Mouse (Mus musculus) left cerebral cortex, postnatal 10 days (tissue): Measurements from ENCODE around the gene Vmn1r219. TPM values are rescaled to one million over a fixed set of nuclear protein-coding genes. Genes with fewer than 3 reads are reported as not detected.
"Not testable (repeated sequence)": the region's sequence is repeated elsewhere in the genome, so short reads cannot be mapped to it uniquely, and the experiment has no call there.

Source experiments
- DNase-seq, 2 experiments: peaks; one replicate each; pipeline ENCODE4 v3.0.0; 2021 to 2022; ENCODE audit warnings: low spot score in 2 of 2, mixed read lengths in 1 of 2; ENCODE audit errors: extremely low spot score in 1 of 2
- intact Hi-C: fragments of 180-260 bp; cut with DNase I; formaldehyde crosslinking; loops from one replicate; pipeline ENCODE4 v1.15.1; 2025
- total RNA-seq, 2 experiments: library from RNA; stranded (reverse); gene quantifications; 2 replicates each; pipeline ENCODE4 v1.2.3; 2021

The Vmn1r219 gene
- not detected for total RNA-seq

GRCm38 (mm10) chr13:23159012-23159411 lies at the start of gene Vmn1r219:
Gene Vmn1r219 (plus strand): TSS chr13:23159312.
- intact Hi-C loops: no loop called here

DNA sequence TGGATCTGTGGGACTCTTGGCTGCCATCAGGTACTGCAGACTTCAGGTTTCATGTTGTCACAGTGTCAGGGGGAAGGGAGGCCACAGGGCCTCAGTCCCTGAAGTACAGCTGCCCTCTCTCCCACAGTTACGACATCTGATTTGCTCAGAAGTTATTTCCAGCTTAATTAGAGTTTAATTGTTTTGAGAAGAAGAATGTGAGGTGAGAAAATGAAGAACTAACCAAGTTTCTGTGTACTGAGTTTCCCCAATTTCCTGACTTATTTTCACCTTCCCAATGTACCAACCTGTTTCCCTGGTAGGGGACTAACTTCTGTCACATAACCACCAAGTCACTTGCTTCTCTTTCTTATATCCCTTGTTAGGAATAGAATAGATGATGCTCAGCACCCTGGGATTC lies 41.0 kb upstream of the Vmn1r219 start, which contains the start of gene Vmn1r217:
Gene Vmn1r217 (minus strand): TSS at position 101 of the 400 bp plus-strand sequence.
- intact Hi-C loops, DNase-seq: not testable (repeated sequence)

More at GRCm38 (mm10) chr13:23159012-23159411, at the start of gene Vmn1r219:
- DNase-seq: no peak

DNA sequence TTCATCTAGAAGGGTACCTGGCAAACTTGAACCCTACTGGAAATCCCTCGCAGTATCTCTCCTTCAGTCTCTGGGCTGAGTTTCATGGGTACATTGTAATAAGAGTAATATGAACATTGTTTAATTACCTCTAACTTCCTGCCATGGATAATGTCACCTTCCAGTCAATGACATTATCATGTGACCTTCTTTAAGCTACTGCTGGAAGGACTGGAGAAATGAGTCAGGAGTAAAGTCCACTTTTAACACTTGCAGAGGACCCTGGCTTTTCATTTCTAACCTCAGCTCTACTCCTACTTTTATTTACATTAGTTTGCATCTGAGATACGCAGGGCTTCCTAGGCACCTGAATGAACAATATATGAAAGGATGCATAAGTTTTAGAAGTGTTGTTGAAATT lies 38.5 kb upstream of the Vmn1r219 start:
- intact Hi-C loops: no loop called here
- no peak for DNase-seq

- intact Hi-C loops: no loop called here
Measured at GRCm38 (mm10) chr13:23133099-23133498, 26.0 kb upstream of the Vmn1r219 start, which contains the start of gene Vmn1r218. Gene Vmn1r218 (plus strand): TSS chr13:23133155.

GRCm38 (mm10) chr13:23133501-23133900 lies 25.6 kb upstream of the Vmn1r219 start:
- no peak for DNase-seq
- intact Hi-C loops: no loop called here

More at GRCm38 (mm10) chr13:23133099-23133498, 26.0 kb upstream of the Vmn1r219 start, which contains the start of gene Vmn1r218:
- DNase-seq: no peak

GRCm38 (mm10) chr13:23138880-23139279 lies 20.2 kb upstream of the Vmn1r219 start:
- DNase-seq: no peak
- intact Hi-C loops: no loop called here

DNA sequence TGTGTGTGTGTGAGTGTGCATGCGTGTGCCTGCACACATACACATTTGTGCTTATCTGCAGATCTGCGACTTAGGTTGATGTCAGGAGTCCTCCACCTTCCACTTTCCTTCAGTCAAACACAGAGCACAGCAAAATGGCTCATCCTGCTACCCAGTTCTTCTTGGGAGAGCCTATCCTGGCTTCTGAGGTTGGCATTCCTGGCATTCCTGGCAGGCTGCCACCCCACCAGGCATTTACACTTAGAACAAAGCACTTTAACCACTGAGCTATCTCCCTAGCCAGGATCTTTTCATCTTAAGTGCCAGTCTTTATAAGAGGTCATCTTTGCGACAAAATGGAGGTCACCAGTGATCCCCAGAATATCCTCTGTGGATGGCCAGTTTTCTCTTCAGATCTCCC lies 1.3 kb upstream of the Vmn1r219 start:
- DNase-seq: peak in 1 of 2 experiments; percentile 17
- intact Hi-C loops: no loop called here

GRCm38 (mm10) chr13:23166471-23166870 lies 7.4 kb downstream of the Vmn1r219 start:
- intact Hi-C loops, DNase-seq: not testable (repeated sequence)

DNA sequence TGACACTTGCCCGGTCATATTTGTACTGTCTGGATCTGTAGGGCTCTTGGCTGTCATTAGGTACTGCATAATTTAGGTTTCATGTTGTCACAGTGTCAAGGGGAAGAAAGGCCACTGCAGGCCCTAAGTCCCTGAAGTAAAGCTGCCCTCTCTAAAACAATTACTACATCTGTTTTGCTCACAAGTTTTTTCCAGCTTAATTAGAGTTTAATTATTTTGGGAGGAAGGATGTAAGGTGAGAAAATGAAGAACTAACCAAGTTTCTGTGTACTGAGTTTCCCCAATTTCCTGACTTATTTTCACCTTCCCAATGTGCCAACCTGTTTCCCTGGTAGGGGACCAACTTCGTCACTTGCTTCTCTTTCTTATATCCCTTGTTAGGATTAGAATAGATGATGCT lies 28.8 kb downstream of the Vmn1r219 start, which contains the start of gene Vmn1r220:
Gene Vmn1r220 (minus strand): TSS at position 101 of the 400 bp plus-strand sequence.
- no peak for DNase-seq
- intact Hi-C loops: no loop called here

DNA sequence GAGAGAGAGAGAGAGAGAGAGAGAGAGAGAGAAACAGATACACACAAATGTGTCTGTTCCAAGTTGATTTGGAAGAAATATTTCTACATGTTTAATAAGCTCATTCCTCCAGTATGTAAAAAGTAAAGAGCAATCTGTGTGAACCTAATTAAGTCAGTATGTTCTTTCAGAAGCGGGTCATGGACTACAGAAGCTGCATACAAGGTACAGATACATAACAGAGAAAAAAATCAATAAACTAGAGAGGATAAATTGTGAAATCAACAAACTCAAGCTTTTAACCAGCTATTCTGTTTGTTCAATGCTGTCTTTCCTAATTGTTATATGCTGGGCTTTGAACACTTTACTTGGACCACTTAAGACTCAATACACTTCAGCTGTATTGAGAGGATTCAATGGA lies 44.8 kb downstream of the Vmn1r219 start:
- DNase-seq, intact Hi-C loops: not testable (repeated sequence)

GRCm38 (mm10) chr13:23213827-23214226 lies 54.7 kb downstream of the Vmn1r219 start, which contains the start of gene Vmn1r221:
Gene Vmn1r221 (plus strand): TSS chr13:23214127.
- DNase-seq, intact Hi-C loops: not testable (repeated sequence)

Other genes with a start within 250 kb of the Vmn1r219 start
- not detected for gene Vmn1r213, start 151.7 kb upstream of the Vmn1r219 start, total RNA-seq
- not detected for gene Vmn1r214, start 128.9 kb upstream of the Vmn1r219 start, total RNA-seq
- not detected for gene Vmn1r215, start 91.3 kb upstream of the Vmn1r219 start, total RNA-seq
- not detected for gene Vmn1r217, start 41.1 kb upstream of the Vmn1r219 start, total RNA-seq
- gene Vmn1r218, start 26.2 kb upstream of the Vmn1r219 start, total RNA-seq: not detected
- gene Vmn1r220, start 28.7 kb downstream of the Vmn1r219 start, total RNA-seq: not detected
- gene Vmn1r221, start 54.8 kb downstream of the Vmn1r219 start, total RNA-seq: not detected
- not detected for gene Vmn1r222, start 76.6 kb downstream of the Vmn1r219 start, total RNA-seq
- not detected for gene Vmn1r223, start 87.8 kb downstream of the Vmn1r219 start, total RNA-seq
- gene Zfp322a, start 209.9 kb downstream of the Vmn1r219 start, total RNA-seq: 10 to 100 TPM; 38.1 to 40.8 TPM